Mouse (Mus musculus) CH12F3 (cell line): ENCODE results near the gene Mill2.

Experiments used
- in situ Hi-C: fragments of 300-500 bp; cut with MboI; formaldehyde crosslinking; loops from 2 replicates; pipeline ENCODE4 v1.14.3; 2020; ENCODE audit warnings: low sequenced_read_pairs

The Mill2 gene

GRCm38 (mm10) chr7:18873253-18873652 lies 33.5 kb downstream of the Mill2 start:
- in situ Hi-C loops, result loop anchor here (10.0 kb wide), 1 partner anchor 118 kb away; no protein-coding TSS in a partner anchor

GRCm38 (mm10) chr7:18875372-18875771 lies 35.6 kb downstream of the Mill2 start:
- in situ Hi-C loops, result loop anchor here (10.0 to 25.0 kb wide), 2 partner anchors 121 to 1938 kb away; partner anchors contain the start of gene Pnmal2

- in situ Hi-C loops, result loop anchor here (10.0 to 25.0 kb wide), 2 partner anchors 124 to 1941 kb away; partner anchors contain the start of gene Pnmal2
Observed at GRCm38 (mm10) chr7:18878691-18879090, 38.9 kb downstream of the Mill2 start.

- in situ Hi-C loops, result loop anchor here (25.0 kb wide), 1 partner anchor 1947 kb away; the partner anchor contains the start of gene Pnmal2
Observed at GRCm38 (mm10) chr7:18883991-18884744, 44.4 kb downstream of the Mill2 start.

- in situ Hi-C loops, result loop anchor here (25.0 kb wide), 1 partner anchor 1948 kb away; the partner anchor contains the start of gene Pnmal2
Observed at GRCm38 (mm10) chr7:18884745-18885422, 45.1 kb downstream of the Mill2 start.

- in situ Hi-C loops, result loop anchor here (25.0 kb wide), 1 partner anchor 1950 kb away; the partner anchor contains the start of gene Pnmal2
Observed at GRCm38 (mm10) chr7:18886963-18887362, 47.2 kb downstream of the Mill2 start.

GRCm38 (mm10) chr7:18890848-18891247 lies 51.1 kb downstream of the Mill2 start:
- in situ Hi-C loops, result loop anchor here (10.0 to 25.0 kb wide), 2 partner anchors 104 to 1954 kb away; partner anchors contain the start of genes Mypop and Pnmal2

GRCm38 (mm10) chr7:18891872-18892599 lies 52.3 kb downstream of the Mill2 start:
- in situ Hi-C loops, result loop anchor here (10.0 to 25.0 kb wide), 2 partner anchors 103 to 1955 kb away; partner anchors contain the start of genes Mypop and Pnmal2

GRCm38 (mm10) chr7:18893009-18893408 lies 53.2 kb downstream of the Mill2 start:
- in situ Hi-C loops, result loop anchor here (10.0 to 25.0 kb wide), 2 partner anchors 102 to 1956 kb away; partner anchors contain the start of genes Mypop and Pnmal2

- in situ Hi-C loops, result loop anchor here (10.0 to 25.0 kb wide), 2 partner anchors 101 to 1957 kb away; partner anchors contain the start of genes Mypop and Pnmal2
Observed at GRCm38 (mm10) chr7:18893651-18894430, 54.1 kb downstream of the Mill2 start.

GRCm38 (mm10) chr7:18896536-18896935 lies 56.8 kb downstream of the Mill2 start:
- in situ Hi-C loops, result loop anchor here (10.0 to 25.0 kb wide), 2 partner anchors 98 to 1959 kb away; partner anchors contain the start of genes Mypop and Pnmal2

- in situ Hi-C loops, result no loop called here
Observed at GRCm38 (mm10) chr7:18900513-18900912, 60.7 kb downstream of the Mill2 start.

- in situ Hi-C loops, result no loop called here
Observed at GRCm38 (mm10) chr7:18902486-18902885, 62.7 kb downstream of the Mill2 start.

GRCm38 (mm10) chr7:18904971-18905370 lies 65.2 kb downstream of the Mill2 start:
- in situ Hi-C loops, result no loop called here

- in situ Hi-C loops, result no loop called here
Observed at GRCm38 (mm10) chr7:18909797-18910196, 70.0 kb downstream of the Mill2 start.

GRCm38 (mm10) chr7:18910241-18910831 lies 70.6 kb downstream of the Mill2 start, which contains the start of gene Ccdc61:
Gene Ccdc61 (minus strand): TSS chr7:18910415.
- in situ Hi-C loops, result no loop called here
